Mouse (Mus musculus): ENCODE data around the gene Anks1. TPM values are rescaled to one million over a fixed set of nuclear protein-coding genes. Genes with fewer than 3 reads are reported as not detected.
A peak's percentile ranks its signal among the peaks of the same experiment; 100 is the strongest.

The Anks1 gene
- total RNA-seq (2021) = 25.7 and 31.8 TPM in 2 replicates
- long read RNA-seq, experiment 1, full-length matches to known transcripts = 6 of 39 reads
- long read RNA-seq, experiment 1, partial matches to known transcripts = 3 of 39 reads
- long read RNA-seq, experiment 1, other reads (novel, unspliced or antisense) = 30 of 39 reads
- long read RNA-seq, experiment 2, full-length matches to known transcripts = 4 of 25 reads
- long read RNA-seq, experiment 2, partial matches to known transcripts = 21 of 25 reads
- long read RNA-seq, experiment 2, other reads (novel, unspliced or antisense) = 0 of 25 reads

DNA sequence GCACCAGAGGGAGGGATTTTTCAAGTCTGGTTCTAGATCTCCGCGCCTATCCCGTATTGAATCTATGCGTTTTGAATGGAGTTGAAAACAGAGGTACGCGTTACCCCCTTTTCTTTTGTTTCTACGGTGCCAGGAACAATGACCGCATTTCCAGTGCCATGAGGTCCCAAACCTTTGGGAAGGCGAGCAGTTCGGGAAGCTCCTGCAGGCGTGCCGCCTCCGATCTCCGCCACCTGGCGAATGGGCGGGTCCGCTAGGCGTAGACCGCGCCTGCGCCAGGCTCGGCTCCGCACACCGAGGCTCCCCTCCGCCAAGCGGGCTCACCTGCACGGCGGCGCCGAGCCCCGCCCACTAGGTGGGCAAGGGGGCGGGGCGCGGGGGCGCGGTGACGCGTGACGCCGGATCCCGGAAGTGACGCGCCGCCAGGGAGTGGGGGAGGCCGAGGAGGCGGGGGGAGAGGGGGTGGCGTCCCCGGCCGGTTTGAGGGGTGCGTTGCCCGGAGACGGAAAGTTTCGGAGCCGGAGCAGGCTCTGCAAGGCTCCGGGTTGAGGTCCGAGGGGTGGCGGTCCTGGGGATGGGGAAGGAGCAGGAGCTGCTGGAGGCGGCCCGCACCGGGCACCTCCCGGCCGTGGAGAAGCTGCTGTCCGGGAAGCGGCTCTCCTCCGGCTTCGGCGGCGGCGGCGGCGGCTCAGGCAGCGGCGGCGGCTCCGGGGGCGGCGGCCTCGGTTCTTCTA is at the start of gene Anks1:
Anks1 (plus strand) TSS at position 419 of the 734 bp plus-strand sequence.
- DNase-seq = peak; percentile 95

DNA sequence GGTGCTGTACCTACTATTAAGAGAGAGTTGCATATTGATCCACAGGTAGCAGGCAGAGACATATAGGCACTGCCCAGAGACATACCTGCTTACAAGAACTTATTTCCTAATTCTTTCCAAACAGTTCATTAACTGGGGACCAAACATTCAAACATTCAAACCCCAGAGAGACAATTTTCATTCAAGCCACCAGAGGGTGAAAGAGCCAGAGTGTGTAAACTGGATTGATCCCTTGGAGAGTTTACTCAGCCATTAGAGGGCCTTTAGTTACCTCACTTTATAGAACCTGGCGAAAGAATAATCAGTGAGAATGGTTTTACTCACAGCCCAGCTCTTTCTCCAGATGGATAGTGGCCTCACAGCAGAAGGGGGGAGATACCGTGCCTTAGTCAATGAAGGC is 43.6 kb upstream of the Anks1 start:
- DNase-seq = no peak

DNA sequence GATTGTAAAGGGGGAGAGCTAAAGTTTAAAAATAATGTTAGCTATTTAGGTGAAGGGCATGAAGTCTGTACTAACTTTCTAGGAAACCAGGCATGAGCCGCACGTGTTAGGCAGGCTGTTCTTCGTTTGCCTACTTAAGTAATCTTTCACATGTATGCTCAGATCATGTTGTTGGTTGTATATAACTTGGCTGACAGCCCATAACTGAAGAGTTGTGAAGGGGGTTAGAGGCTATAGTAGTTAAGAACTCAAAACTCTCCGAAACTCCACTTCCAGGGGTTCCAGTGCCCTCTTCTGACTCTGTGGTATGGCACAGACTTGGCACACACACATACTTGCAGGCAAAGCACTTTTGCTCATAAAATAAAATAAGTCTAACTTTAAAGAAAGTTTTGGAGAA is 42.4 kb upstream of the Anks1 start:
- no peak for DNase-seq

DNA sequence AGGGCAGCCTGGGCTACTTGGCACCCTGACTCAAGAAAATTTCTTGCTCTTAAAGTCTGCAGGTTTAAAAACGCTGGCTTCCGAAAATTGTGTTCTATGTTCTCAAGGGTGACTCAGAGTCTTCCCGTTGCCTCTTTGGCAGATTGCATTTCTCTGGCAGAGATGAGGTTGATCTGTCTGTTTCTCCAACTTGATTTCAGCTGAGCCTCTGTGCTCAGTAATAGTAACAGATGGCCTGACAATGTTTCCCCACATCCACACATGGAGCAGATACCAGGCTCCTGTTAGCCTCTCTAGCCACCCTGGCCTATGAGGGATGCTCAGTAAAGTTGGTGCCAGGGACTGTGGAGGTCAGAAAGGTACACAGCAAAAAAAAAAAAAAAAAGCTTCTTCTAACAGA is 37.3 kb upstream of the Anks1 start:
- no peak for DNase-seq

DNA sequence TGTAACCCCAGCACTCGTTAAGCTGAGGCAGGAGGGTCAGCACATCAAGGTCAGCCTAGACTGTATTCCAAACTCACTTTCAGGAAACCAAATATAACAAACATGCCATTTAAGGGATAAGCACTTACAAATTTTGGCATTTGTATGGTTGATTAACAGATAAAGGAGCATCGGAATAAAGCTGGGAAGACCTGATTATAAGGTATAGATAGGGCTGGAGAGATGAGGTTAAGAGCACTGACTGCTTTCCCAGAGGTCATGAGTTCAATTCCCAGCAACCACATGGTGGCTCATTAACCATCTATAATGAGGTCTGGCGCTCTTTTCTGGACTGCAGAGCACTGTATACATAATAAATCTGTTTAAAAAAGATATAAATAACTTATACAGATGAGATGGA is 35.5 kb upstream of the Anks1 start:
- no peak for DNase-seq

DNA sequence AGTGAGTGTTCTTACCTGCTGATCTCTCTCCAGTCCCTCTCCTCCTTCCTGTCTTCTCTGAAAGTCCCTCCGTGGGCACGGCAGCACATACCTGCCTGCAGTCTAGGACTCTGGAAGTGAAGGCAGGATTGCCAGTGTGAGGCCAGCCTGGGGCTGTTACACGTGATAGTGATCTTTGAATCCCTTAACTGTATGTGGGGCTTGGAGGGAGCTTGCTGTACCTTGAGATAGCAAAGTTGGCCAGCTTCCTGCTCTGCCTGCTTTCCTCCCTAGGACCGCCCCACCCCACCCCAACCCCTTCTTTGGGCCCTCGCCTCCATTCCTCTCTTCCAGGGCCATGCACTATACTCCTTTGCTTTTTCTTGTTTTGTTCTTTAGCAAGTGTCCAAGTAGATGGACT is 34.6 kb upstream of the Anks1 start:
- DNase-seq = no peak

DNA sequence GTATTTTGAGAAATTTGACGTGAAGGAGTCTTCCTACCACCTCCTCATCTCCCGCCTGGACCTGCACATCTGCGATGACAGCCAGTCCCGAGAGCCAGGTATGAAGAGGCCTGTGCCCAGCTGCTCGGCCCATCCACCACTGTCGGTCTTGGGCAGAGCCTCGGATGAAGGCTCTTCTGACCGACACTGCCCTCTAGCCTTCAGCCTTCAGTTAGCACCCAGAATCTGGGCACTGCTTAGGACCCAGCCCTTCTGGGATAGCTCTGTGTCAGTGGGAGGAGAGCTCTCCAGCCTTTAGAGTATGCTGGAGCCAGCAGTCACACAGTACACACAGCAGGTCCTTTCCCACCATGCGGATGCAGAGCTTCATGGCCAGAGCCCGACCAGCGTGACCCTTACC is 27.6 kb upstream of the Anks1 start:
- DNase-seq = peak; percentile 65

DNA sequence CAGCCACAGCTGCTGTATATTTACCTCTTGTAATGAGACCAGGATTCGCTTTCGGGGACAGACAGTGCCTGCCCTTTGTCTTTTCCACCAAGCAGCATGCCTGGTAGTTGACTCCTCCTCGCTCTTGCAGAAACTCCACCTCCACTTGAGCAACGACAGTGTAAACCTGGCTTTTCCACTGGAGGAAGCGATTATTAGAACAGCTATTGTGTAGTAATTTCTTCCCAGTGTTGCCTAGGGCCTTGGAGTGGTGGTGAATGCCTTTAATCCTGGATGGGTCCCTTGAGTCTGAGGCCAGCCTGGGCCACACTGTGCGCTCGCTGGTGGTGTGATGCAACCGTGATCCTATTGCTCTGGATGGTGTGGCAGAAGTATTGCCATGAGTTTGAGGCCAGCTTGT is 26.0 kb upstream of the Anks1 start:
- DNase-seq = peak; percentile 47

DNA sequence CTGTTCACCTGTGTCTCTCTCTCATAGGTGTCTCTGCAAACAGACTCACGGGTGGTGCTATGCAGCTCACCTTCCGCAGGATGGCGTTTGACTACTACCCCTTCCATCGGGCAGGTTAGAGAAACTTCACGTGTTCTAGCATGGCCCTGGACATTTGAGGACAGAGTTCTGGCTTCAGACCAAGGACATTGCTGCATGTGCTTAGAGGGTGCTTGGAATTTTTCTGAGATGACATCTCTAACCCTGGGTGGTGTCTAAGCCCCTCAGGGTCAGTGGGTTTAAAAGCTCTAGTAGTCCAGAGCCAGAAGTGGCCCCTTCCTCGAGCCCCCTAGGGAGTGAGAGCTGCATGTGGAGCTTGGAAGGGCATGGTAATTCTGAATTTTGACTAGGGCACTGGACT is 25.1 kb upstream of the Anks1 start:
- DNase-seq = no peak

DNA sequence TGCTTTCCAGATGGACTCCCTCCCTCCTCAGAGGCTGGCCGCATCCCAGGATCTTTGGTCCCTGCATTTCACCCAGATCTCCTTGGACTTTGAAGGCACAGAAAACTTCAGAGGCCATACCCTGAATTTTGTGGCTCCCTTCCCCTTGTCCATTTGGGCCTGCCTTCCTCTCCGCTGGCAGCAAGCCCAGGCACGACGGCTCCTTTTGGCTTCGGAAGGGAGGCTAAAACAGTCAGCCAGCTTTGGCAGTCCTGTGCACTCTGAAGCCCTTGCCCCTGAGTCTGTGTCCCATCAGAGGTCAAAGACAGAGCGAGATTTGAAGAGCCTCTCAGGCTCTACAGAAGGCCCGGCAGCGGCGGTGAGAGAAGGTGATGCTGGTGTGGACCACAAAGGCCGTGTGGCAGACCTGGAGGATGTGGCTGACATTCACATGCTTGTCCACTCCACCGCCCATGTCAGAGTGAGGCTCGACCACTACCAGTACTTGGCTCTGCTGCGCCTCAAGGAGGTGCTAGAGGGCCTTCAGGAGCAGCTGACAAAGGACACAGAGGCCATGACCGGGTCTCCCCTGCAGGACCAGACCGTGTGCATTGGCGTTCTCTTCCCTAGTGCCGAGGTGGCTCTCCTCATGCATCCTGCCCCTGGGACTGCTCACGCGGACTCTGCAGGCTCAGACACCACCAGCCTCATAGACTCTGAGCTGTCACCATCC is 22.5 kb upstream of the Anks1 start:
- peak; percentile 68 for DNase-seq

DNA sequence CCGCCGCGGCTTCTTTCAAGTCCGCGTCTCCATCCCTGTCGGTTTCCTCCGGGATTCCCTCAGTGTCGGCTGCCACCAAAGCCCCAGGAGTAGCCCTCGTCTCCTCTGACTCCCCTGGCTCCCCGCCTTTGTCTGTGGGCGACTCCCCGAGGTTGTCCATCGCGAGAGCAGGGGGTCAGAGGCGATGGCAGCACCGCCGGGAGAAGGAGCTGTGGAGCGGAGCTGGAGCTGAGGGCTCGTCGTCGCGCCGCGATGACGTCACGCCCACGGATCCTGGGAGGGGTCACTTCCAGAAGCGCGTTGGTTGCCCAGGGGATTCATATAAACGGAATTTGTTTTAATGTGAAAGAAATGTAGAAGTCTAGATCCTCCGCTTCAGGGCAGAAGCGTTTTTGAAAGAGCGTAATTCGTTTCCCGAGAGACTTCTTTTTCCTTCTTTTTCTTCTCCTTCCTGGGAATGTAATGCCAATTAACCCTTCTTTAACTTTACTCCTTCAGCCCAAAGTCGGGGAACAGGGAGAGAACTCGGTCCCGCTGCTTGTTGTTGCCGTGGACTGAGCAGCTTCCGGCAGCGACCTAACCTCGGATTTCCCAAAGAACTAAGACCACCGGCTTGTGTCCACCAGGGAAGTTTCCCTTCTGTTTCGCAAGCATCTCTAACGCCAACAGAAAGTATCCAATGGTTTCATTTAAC is 1.4 kb upstream of the Anks1 start:
- peak; percentile 97 for DNase-seq

DNA sequence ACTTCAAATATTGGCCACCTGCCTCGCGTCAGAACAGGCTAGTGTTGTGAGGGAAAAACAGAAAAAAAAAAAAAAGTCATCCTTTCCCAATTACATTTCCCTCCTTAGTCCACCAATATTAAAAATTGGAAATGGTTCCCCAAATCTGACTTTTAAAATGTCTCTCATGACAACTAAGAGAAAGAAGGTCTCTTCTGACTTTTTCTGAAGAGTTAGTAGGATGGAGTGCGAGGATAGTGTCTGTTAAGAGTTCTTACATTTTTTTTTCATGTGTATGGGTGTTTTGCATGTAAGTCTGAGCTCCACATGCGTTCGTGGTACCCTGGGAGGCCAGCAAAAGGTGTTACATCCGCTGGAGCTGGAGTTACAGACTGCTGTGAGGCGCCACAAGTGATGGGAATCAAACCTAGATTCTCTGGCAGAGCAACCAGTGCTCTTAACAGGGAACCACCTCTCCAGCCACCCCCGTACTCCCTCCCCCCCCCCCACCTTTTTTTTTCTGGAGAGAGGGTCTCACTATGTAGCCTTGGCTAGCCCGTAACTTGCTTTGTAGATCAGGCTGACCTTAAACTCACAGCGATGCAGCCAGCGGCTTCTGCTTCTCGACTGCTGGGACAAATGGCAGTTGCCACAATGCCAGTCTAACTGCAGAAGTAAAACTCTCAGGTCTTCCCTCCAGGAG is 759 bp upstream of the Anks1 start:
- no peak for DNase-seq

DNA sequence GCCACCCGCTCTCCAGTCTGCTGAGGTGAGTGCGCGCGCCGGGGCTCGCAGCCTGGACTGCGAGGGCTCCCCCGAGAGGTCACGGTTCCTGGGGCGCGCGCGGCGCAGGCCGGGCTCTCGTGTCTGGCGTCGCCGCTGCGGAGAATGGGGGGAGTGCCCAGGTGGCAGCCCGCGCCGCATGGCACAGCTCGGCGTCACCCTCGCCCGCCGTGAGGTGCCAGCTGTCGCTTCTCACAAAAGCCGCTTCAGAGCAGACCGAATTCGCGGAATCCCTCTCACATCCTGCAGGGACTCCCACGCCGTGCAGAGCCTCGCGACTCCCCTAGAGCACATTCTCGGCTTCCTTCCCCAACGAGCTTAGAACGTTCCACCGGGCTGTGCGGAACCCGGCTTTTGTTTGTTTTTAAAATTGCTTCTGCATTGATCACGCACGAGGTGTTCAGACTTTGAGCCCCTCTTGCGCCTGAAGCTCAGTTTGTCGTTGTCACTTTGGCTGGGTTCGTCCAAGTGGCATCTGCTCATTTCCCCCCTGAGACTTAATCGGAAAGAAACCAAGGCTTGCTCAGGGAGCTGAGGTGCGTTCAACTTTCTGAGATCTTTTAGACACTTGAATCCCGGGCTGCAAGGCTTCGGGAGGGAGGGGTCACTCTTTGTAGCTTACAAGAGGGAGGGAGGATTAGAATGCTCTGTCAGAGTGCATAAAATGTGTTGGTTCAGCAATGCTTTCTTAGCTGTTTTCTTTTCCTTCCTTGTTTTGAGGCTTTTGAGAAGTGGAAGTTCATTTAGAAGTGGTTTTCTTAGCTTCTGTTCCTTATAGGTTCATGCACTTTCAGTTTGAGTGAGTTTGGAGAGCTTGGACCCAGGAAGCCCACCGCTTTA is 755 bp downstream of the Anks1 start, which contains the start of gene Taf11:
Taf11 (minus strand) TSS at position 223 of the 879 bp plus-strand sequence.
- peak; percentile 77 for DNase-seq

DNA sequence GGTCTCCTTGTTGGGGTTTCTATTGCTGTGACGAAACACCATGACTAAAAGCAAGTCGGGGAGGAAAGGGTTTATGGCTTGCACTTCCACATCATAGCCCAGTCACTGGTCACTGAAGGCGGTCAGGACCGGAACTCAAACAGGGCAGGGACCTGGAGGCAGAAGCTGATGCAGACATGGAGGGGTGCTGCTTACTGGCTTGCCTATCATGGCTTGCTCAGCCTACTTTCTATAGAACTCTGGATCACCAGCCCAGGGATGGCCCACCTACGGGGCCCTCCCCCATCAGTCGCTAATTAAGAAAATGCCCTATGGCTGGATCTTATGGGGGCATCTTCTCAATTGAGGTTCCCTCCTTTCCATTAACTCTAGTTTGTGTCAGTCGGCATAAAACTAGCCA is 2.3 kb downstream of the Anks1 start:
- no peak for DNase-seq

DNA sequence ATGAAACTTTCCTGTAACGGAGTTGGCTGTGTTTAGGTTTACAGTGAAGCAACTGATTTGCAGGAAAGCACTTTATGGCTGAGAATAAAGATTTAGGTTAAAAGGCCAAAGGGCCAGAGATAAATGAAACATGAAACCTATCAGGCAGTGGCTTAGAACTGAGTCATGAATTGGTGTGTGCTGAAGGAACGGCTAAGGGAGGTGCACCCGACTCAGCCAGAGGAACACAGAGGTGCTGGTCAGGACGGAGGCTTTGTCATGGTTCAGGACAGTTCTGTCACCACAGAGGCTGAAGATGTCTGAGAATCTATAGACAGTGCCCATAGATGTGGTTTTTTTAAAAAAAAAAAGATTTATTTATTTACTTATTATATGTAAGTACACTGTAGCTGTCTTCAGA is 5.6 kb downstream of the Anks1 start:
- no peak for DNase-seq

DNA sequence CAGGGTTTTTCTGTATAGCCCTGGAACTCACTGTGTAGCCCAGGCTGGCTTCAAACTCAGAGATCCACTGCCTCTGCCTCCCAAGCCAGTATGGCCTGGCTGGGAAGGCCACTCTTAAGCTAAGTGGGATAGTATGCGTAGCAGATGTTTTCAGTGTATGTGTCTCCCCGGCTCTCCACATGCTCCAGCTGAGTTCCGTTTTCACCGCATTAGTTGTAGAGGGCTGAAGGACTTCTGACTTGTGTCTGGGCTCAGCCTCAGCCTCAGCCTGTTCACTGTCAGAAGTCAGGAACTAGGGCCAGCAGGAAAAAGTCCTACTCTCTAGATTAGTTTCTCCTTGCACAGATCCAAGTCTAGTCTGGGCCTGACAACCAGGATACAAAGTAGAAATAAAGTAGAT is 7.3 kb downstream of the Anks1 start:
- DNase-seq = no peak

DNA sequence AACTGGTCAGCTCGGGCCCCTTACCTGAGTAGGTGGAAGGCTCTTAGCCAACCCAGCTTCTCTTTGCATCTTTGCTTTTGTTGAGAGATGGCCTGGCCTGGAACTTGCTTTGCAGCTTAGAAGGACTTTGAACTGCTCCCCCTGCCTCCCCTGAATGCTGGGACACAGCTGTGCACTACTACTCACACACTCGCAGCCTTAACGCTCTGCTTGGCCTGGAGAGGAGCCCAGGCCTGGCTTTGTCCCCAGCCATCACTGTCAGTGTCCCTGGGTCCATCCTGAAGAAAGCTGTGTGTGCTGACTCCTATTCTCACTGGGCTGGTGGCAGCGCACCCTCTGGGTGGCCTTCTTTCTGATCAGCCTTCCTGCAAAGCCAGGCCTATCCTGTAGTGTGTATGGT is 11.6 kb downstream of the Anks1 start:
- DNase-seq = no peak

DNA sequence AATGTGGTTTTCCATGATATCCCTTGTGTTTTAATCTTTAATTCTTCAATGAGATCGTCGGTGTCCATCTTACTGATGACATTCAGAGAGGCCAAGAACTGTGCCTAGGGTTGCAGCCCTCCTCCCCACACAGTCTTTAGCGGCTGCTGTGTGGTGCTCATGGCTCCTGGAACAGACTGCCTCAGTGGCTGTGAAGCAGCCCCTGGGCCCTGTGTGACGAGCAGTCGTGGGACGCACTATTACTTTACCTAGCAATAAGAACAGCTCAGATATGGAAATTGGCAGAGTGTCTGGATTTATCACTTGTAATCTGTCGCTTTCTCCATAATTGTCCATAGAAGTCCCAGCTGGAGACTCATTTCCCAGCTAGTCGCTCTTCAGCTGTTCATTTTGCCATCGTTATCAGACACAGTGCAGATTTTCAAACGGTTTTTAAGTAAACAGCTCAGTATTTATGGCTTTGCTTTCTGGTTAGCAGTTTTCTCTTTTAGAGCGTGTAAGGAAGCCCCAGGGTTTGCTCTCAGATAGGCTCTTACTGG is 13.1 kb downstream of the Anks1 start:
- DNase-seq = no peak

DNA sequence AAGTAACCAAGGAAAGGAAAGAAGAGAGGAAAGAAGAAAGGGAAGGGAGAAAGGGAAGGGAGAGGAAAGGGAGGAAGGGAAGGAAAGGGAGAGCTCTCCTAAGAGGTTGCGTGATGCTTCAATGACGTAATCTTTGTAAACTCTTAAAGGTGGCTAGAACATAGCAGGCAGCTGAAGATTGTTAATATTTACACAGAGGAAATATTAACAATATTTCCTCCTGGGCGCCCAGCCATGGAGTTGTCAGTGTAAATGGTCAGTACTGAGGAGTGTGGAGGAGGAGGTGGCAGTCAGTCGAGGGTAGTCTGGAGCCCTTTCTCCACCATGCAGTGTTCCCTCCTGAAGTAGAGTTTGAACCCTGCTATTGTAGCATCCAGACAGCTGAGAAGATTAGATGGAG is 15.9 kb downstream of the Anks1 start:
- no peak for DNase-seq

DNA sequence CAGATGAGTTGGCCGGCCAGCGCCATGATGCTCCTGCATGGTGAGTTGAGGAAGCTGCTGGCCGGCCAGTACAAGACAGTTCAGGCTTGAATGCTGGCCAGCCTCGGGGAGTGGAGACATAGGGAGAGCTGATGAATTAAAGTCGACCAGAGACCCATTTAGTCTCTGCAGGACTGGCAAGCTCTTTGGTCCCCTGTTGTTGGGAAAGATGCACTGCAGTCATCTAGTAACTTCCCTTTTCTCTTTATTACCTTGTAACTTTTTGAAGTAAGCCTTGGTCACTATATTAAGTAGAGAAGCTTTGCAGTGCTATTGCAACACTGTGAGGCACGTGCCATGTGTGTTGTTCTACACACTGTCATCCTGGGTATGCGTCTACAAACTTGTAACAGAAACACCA is 16.4 kb downstream of the Anks1 start:
- no peak for DNase-seq

DNA sequence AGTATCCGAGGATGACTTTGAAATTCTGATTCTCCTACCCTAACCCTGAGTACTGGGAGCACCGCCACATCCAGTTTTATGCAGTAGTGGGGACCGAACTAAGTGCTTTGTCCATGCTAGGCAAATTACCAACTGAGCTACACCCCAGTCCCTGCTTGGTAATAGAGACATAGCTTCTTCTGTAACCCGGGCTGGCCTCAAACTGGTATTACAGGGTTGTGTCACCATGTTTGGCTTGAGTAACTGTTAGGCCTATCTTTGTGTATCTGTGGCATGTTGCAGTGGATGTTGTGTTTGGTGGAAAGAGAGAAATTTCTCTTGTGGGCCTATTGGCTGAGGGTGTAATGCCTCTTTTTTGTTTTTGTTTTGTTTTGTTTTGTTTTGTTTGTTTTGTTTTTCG is 21.2 kb downstream of the Anks1 start:
- no peak for DNase-seq

Measured in adrenal gland, postnatal 14 days (tissue).